Mouse (Mus musculus) splenic B cell, adult 2 months (primary cell): ENCODE data around the gene H2al1b.
"Not testable (repeated sequence)": the region's sequence is repeated elsewhere in the genome, so short reads cannot be mapped to it uniquely, and the experiment has no call there.

Experiments
- DNase-seq: peaks from one replicate; pipeline ENCODE4 v3.0.0-alpha.2; 2011; ENCODE audit warnings: low read depth, low spot score
- H3K27me3 ChIP-seq: 2 replicates; pipeline ENCODE4 v1.6.1; 2012; ENCODE audit warnings: mild to moderate bottlenecking, low read length, moderate library complexity, mixed read lengths; ENCODE audit not compliant: control insufficient read depth, poor library complexity, insufficient read depth, severe bottlenecking
- H3K36me3 ChIP-seq: 2 replicates; pipeline ENCODE4 v1.6.1; 2012; ENCODE audit warnings: mild to moderate bottlenecking, low read length, moderate library complexity, mixed read lengths; ENCODE audit not compliant: control insufficient read depth, poor library complexity, insufficient read depth, severe bottlenecking

H2al1b gene

DNA sequence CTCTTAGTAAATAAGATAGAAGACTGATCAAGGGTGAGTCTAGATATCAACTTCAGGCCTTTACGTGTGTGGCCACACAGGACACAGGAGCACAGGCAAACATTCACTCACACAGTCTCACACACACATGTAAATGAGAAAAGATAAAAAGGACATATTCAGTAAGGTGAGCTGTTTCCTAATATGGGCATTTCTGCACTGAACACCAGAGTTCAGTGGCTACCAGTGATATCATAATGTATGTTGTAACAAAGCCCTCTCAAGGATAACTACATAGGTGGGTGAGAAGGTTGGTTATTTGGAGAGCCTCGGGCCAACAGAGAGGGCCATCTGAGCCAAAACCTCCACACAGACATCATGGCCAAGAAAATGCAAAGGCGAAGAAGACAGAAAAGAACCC, 9.4 kb downstream of the H2al1b start, which contains the start of gene H2al1e:
H2al1e (plus strand) TSS at position 301 of the 400 bp plus-strand sequence.
- H3K27me3 ChIP-seq, H3K36me3 ChIP-seq, DNase-seq: not testable (repeated sequence)

DNA sequence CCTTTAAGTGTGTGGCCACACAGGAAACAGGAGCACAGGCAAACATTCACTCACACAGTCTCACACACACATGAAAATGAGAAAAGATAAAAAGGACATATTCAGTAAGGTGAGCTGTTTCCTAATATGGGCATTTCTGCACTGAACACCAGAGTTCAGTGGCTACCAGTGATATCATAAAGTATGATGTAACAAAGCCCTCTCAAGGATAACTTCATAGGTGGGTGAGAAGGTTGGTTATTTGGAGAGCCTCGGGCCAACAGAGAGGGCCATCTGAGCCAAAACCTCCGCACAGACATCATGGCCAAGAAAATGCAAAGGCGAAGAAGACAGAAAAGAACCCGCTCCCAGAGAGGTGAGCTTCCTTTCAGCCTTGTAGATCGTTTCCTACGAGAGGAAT, 12.6 kb downstream of the H2al1b start, which contains the start of gene H2al1f:
H2al1f (plus strand) TSS at position 301 of the 400 bp plus-strand sequence.
- not testable (repeated sequence) for H3K36me3 ChIP-seq, H3K27me3 ChIP-seq, DNase-seq

DNA sequence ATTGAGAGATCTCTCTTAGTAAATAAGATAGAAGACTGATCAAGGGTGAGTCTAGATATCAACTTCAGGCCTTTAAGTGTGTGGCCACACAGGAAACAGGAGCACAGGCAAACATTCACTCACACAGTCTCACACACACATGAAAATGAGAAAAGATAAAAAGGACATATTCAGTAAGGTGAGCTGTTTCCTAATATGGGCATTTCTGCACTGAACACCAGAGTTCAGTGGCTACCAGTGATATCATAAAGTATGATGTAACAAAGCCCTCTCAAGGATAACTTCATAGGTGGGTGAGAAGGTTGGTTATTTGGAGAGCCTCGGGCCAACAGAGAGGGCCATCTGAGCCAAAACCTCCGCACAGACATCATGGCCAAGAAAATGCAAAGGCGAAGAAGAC, 15.7 kb downstream of the H2al1b start, which contains the start of gene H2al1g:
H2al1g (plus strand) TSS at position 301 of the 400 bp plus-strand sequence.
- not testable (repeated sequence) for H3K36me3 ChIP-seq, H3K27me3 ChIP-seq, DNase-seq

DNA sequence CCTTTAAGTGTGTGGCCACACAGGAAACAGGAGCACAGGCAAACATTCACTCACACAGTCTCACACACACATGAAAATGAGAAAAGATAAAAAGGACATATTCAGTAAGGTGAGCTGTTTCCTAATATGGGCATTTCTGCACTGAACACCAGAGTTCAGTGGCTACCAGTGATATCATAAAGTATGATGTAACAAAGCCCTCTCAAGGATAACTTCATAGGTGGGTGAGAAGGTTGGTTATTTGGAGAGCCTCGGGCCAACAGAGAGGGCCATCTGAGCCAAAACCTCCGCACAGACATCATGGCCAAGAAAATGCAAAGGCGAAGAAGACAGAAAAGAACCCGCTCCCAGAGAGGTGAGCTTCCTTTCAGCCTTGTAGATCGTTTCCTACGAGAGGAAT, 19.0 kb downstream of the H2al1b start, which contains the start of gene H2al1h:
H2al1h (plus strand) TSS at position 301 of the 400 bp plus-strand sequence.
- not testable (repeated sequence) for H3K27me3 ChIP-seq, H3K36me3 ChIP-seq, DNase-seq

DNA sequence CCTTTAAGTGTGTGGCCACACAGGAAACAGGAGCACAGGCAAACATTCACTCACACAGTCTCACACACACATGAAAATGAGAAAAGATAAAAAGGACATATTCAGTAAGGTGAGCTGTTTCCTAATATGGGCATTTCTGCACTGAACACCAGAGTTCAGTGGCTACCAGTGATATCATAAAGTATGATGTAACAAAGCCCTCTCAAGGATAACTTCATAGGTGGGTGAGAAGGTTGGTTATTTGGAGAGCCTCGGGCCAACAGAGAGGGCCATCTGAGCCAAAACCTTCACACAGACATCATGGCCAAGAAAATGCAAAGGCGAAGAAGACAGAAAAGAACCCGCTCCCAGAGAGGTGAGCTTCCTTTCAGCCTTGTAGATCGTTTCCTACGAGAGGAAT, 22.1 kb downstream of the H2al1b start, which contains the start of gene H2al1i:
H2al1i (plus strand) TSS at position 301 of the 400 bp plus-strand sequence.
- not testable (repeated sequence) for H3K27me3 ChIP-seq, H3K36me3 ChIP-seq, DNase-seq

DNA sequence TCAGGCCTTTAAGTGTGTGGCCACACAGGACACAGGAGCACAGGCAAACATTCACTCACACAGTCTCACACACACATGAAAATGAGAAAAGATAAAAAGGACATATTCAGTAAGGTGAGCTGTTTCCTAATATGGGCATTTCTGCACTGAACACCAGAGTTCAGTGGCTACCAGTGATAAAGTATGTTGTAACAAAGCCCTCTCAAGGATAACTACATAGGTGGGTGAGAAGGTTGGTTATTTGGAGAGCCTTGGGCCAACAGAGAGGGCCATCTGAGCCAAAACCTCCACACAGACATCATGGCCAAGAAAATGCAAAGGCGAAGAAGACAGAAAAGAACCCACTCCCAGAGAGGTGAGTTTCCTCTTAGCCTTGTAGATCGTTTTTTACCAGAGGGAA, 25.3 kb downstream of the H2al1b start, which contains the start of gene H2al1j:
H2al1j (plus strand) TSS at position 301 of the 400 bp plus-strand sequence.
- not testable (repeated sequence) for H3K36me3 ChIP-seq, DNase-seq, H3K27me3 ChIP-seq

DNA sequence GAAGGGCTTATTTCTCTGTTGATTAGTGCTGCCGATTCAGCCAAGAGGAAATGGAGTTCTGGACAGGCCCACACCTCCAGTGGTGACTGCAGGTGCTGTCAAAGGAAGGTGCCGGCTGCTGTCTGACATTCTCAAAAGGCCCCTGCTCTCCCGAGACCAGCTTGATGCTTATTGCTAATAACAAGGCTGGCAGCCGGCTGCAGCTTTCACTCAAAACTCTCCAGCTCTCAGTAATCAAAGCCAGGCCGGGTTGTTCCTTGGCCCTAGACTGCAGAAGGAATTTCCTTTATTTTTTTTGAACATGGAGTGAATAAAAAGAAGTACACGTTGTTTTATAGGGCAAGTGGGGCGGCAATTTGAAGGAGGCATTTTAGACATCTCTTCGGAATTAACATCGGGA, 43.5 kb downstream of the H2al1b start:
- DNase-seq = no peak
- no peaks in the 10 kb centered on the region for H3K36me3 ChIP-seq
- no peaks in the 10 kb centered on the region for H3K27me3 ChIP-seq

DNA sequence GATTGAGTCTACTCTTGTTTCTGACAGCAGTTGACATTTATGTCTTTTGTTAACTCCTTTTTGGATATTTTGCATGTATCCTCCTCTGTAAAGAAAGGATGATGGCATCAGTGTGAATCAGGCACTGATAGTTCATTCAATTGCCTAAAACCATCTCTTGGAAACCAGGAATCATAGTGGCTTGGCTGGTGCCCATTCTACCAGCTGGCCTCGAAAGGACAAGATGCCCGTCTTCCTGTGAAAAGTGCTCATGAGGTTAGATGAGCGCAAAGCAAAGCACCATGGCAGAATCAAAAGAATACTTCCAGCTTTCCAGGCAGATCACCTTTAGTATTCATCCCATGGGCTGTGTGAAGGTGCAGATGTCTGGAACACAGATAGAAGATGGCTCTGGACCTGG, 44.5 kb downstream of the H2al1b start:
- Histone ChIP-seq H3K36me3 (no peaks in the 10 kb centered on the region), H3K27me3 (no peaks in the 10 kb centered on the region)
- no peak for DNase-seq
